Mouse (Mus musculus) limb, embryonic 13.5 days (tissue): ENCODE data around the gene Lhpp. TPM values are rescaled to one million over a fixed set of nuclear protein-coding genes. Genes with fewer than 3 reads are reported as not detected.

Experiments used
- ATAC-seq: fragments of 200-750 bp; cut with Nextera tagmentation; 2 replicates; pipeline ENCODE4 v1.8.0; 2017; ENCODE audit warnings: low read depth, moderate number of reproducible peaks, moderate TSS enrichment; ENCODE audit not compliant: low FRiP score
- H3K27ac ChIP-seq: fragments of 300-500 bp; sonication (generic); 2 replicates; pipeline ENCODE4 v1.5.1; 2015; ENCODE audit warnings: inconsistent platforms, mild to moderate bottlenecking, moderate library complexity
- H3K27me3 ChIP-seq: fragments of 300-500 bp; sonication (generic); 2 replicates; pipeline ENCODE4 v1.6.1; 2015; ENCODE audit warnings: mild to moderate bottlenecking, inconsistent platforms
- H3K36me3 ChIP-seq: fragments of 300-500 bp; sonication (generic); 2 replicates; pipeline ENCODE4 v1.6.1; 2015; ENCODE audit warnings: inconsistent platforms, mild to moderate bottlenecking, moderate library complexity
- H3K4me1 ChIP-seq: fragments of 300-500 bp; sonication (generic); 2 replicates; pipeline ENCODE4 v1.6.1; 2015; ENCODE audit warnings: inconsistent platforms
- H3K4me2 ChIP-seq: fragments of 300-500 bp; sonication (generic); replicated peaks from 2 replicates; pipeline ENCODE4 v1.6.1; 2015; ENCODE audit warnings: inconsistent platforms, mild to moderate bottlenecking, moderate library complexity
- H3K4me3 ChIP-seq: fragments of 300-500 bp; sonication (generic); 2 replicates; pipeline ENCODE4 v1.5.1; 2015; ENCODE audit warnings: moderate library complexity, mild to moderate bottlenecking, inconsistent platforms
- H3K9ac ChIP-seq: fragments of 300-500 bp; sonication (generic); 2 replicates; pipeline ENCODE4 v1.6.1; 2015; ENCODE audit warnings: mild to moderate bottlenecking, inconsistent platforms
- H3K9me3 ChIP-seq: fragments of 300-500 bp; sonication (generic); 2 replicates; pipeline ENCODE4 v1.6.1; 2016; ENCODE audit warnings: inconsistent platforms
- WGBS: fragments of 180-500 bp; shearing (Covaris S2); methylation state at CpG from one replicate; pipeline ENCODE4 v1.1.7; 2015; 5-methylcytosine and 5-hydroxymethylcytosine counted together
- polyA plus RNA-seq: library from polyadenylated mRNA; unstranded; fragments of >200 nt; fragmentation: Nextera tagmentation; extraction: Ambion mirVana; gene quantifications from 2 replicates; pipeline ENCODE4 v1.2.1, GENCODE M21; 2015

Lhpp gene
- polyA plus RNA-seq, 1 experiment from 2014 or later: 22.6 TPM

DNA sequence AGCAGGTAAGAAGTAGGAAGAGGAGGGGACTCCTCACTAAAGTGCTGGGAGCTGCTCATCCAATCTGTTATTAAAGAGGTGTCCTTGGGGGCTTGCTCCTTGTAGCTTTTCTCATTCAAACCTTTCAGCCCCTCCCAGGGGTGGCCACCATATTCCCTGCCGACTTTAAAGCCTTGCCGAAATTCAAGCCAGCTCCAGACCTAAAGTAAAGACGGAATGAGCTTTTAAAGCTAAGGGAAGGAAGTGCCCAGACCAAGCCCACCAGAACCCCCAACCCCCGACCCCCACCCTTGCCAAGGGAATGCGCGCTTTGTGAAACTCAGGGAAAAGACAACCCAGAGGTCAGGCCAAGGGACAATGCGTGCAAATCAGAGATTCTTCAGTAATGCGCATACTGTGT is 9.5 kb upstream of the Lhpp start:
- Histone ChIP-seq H3K9me3 (no peaks in the 10 kb centered on the region), H3K36me3 (no peaks in the 10 kb centered on the region), H3K4me3 (no peak overlapping the region), H3K27ac (no peak overlapping the region), H3K4me1 (peaks cover 36% of the 10 kb centered on the region), H3K9ac (no peak overlapping the region), H3K27me3 (peaks cover 83% of the 10 kb centered on the region), H3K4me2 (no peak overlapping the region)
- WGBS: 19% methylated on average over 8 of the region's 8 CpGs
- no peak for ATAC-seq

DNA sequence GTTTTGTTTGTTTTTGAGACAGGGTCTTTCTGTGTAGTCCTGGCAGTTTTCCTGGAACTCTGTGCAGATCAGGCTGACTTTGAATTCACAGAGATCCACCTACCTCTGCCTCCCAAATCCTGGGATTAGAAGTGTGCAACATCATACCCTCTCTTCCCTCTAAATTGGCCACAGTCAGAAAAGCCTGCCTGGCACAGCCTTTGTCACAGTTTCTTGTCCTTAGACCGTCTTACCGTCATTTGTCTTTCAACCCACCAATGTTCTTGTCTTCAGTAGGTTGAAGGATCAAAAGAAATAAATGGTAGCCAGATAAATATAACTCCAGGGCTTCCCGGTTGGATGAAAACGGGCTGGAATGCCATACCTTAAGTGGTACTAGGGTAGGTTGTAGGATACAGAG is 5.7 kb upstream of the Lhpp start:
- H3K27ac ChIP-seq: no peak overlapping the region
- H3K4me2 ChIP-seq: no peak overlapping the region
- H3K27me3 ChIP-seq: peaks cover 45% of the 10 kb centered on the region
- no peaks in the 10 kb centered on the region for H3K36me3 ChIP-seq
- peaks cover 13% of the 10 kb centered on the region for H3K4me1 ChIP-seq
- no peak overlapping the region for H3K9ac ChIP-seq
- no peak overlapping the region for H3K4me3 ChIP-seq
- no peaks in the 10 kb centered on the region for H3K9me3 ChIP-seq
- WGBS: 85% methylated on average over 4 of the region's 4 CpGs
- no peak for ATAC-seq

DNA sequence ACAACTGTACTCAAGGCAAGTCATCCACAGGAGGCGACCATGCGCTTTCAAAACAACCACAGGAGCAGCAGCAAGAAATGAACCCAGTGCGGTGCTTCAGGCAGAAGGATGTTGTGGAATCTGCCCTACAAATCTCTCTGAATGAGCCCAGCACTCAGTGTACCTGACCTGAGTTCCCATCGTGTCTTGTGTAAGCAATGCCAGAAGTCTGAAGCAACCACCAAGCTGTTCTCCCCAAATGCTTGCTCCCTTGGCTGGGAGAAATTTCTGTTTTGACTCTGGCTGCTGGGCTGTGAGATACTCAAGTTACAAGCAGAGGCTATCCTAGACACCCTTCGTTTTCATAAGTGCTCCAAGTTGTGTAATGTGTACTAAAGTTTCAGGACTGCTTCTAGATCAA is 4.7 kb upstream of the Lhpp start:
- Histone ChIP-seq H3K9me3 (no peaks in the 10 kb centered on the region), H3K9ac (no peak overlapping the region), H3K4me2 (no peak overlapping the region), H3K27ac (no peak overlapping the region), H3K4me1 (peaks cover 4% of the 10 kb centered on the region), H3K4me3 (no peak overlapping the region), H3K36me3 (no peaks in the 10 kb centered on the region), H3K27me3 (peaks cover 35% of the 10 kb centered on the region)
- 61% methylated on average over 5 of the region's 5 CpGs for WGBS
- no peak for ATAC-seq

DNA sequence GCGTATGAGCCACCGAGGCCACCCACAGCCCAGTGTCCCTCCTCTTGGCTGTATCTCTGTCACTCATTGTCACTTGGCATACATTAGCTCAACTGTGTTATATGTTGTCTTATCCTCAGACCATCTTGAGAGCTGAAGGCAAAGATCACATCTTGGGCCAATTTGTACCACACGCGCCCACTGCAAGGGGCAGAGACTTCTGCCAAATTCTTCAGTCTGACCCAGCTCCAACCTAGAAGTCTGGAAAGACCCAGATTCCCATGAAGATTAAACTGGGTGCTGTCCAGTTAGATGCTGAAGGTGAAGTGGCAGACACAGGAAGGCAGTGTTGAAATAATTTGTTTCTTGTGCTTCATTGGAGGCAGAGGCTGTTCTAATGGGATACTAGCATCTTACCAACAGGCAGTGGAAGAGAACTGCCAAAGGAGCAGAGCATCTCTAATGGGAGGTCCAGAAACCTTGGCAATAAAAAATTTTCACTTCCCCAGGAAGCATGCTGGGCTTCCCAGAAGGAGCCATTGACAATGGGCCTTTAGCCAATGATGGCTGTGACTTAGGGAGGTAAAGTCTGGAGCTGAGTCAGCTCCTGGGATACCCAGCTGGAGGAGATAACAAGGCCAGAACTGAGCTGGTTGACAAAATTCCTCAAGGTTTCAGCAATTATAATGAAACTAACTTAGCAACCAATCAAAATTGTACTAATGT is 2.0 kb upstream of the Lhpp start:
- no peak overlapping the region for H3K27ac ChIP-seq
- no peak overlapping the region for H3K9ac ChIP-seq
- 83% methylated on average over 4 of the region's 4 CpGs for WGBS
- no peaks in the 10 kb centered on the region for H3K9me3 ChIP-seq
- no peaks in the 10 kb centered on the region for H3K36me3 ChIP-seq
- no peak overlapping the region for H3K4me2 ChIP-seq
- H3K4me1 ChIP-seq: peaks cover 8% of the 10 kb centered on the region
- no peak for ATAC-seq
- H3K4me3 ChIP-seq: no peak overlapping the region
- H3K27me3 ChIP-seq: peaks cover 8% of the 10 kb centered on the region

DNA sequence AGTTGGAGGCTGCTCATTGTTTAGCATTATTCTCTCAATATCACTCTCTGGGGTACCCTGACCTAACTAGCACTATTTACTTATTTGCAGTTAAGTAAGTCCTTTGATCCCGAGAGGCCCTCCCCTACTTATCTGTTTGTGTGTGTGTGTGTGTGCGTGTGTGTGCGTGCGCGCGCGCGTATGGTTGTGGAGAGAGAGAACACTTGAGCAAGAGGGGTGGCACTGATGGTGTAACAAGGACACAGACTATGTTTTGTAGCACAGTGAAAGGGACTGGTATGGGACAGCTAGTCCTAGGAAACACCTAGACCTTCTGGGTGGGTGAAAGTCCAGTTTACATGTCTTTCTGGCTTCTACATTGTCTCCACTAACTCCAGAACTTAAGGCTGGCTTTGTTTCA is 1.1 kb downstream of the Lhpp start:
- Histone ChIP-seq H3K4me3 (no peak overlapping the region), H3K4me2 (no peak overlapping the region), H3K9ac (no peak overlapping the region), H3K27ac (no peak overlapping the region), H3K27me3 (no peaks in the 10 kb centered on the region), H3K36me3 (no peaks in the 10 kb centered on the region), H3K9me3 (no peaks in the 10 kb centered on the region), H3K4me1 (peaks cover 24% of the 10 kb centered on the region)
- ATAC-seq: no peak
- WGBS: 91% methylated on average over 8 of the region's 8 CpGs

DNA sequence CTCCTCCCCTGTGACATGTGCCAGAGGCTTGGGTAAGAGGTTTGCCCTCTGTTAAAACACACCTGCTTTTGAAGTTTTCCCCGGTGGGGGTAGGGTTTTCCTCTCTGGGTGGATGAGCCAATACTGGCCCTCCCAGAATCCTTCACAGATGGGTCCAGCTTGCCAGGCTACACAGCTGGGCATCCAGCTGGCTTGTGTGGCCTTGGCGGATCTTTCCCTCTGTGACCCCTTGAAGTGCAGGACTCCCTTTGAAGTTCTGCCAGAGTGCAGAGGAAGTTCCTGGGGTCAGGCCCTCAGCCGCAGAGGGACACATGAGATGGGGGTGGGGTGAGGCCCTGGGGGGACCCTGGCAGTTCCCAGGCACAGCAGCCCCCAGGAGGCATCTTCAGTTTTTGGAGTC is 4.9 kb downstream of the Lhpp start:
- Histone ChIP-seq H3K36me3 (no peaks in the 10 kb centered on the region), H3K9ac (no peak overlapping the region), H3K27me3 (no peaks in the 10 kb centered on the region), H3K4me2 (no peak overlapping the region), H3K27ac (no peak overlapping the region), H3K4me3 (no peak overlapping the region), H3K4me1 (peaks cover 25% of the 10 kb centered on the region), H3K9me3 (no peaks in the 10 kb centered on the region)
- WGBS: 7% methylated on average over 3 of the region's 3 CpGs
- ATAC-seq: no peak

DNA sequence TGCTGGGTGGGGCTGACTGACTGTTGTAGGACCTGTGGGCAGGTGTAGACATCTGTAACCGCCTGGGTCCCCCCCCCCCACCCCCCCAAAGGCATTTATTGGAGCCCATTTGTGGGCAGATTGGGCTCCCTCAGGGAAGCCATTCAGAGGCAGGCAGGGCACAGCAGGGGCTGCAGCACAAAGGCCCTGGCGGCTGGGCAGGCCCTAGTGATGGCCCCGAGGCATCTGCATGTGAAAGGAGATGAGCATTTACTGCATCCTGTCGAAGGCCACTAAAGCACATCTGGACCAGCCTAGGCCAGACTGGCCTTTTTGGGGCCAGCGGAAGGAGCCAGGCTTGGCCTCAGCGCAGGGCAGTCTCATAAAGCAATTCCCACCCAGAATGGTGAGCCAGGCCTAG is 6.0 kb downstream of the Lhpp start:
- H3K4me2 ChIP-seq: no peak overlapping the region
- no peak overlapping the region for H3K27ac ChIP-seq
- H3K9me3 ChIP-seq: no peaks in the 10 kb centered on the region
- no peaks in the 10 kb centered on the region for H3K36me3 ChIP-seq
- ATAC-seq: no peak
- 20% methylated on average over 6 of the region's 6 CpGs for WGBS
- H3K4me3 ChIP-seq: no peak overlapping the region
- H3K27me3 ChIP-seq: no peaks in the 10 kb centered on the region
- peaks cover 25% of the 10 kb centered on the region for H3K4me1 ChIP-seq
- H3K9ac ChIP-seq: no peak overlapping the region

DNA sequence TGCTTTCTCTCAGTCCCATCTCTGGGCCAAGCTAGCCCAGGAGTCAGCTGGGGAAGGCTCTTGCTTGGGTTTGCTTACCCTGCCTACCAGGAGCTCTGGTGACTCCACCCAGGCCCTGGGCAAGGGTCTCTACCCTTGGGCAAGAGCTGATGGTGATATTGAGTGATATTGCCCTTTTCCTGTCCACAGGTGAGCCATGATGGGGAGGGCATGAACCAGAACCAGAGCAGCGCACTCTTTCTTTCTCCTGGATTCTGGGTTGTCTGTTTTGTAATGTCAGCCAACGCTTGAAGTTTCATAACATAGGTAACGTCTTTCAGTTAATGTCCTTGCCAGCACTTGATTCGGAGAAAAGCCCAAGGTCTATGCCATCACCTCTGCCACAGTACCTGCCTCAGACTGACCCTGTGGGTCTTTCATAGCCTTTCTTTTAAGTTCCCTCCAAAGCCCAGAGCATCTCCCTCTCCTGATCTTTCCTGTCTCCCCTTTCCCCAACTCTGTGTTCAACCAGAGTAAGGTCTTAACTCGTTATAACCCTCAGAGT is 6.7 kb downstream of the Lhpp start:
- Histone ChIP-seq H3K27me3 (no peaks in the 10 kb centered on the region), H3K9me3 (no peaks in the 10 kb centered on the region), H3K4me1 (peaks cover 25% of the 10 kb centered on the region), H3K4me2 (no peak overlapping the region), H3K4me3 (no peak overlapping the region), H3K27ac (no peak overlapping the region), H3K36me3 (no peaks in the 10 kb centered on the region), H3K9ac (no peak overlapping the region)
- no peak for ATAC-seq
- 81% methylated on average over 5 of the region's 5 CpGs for WGBS

DNA sequence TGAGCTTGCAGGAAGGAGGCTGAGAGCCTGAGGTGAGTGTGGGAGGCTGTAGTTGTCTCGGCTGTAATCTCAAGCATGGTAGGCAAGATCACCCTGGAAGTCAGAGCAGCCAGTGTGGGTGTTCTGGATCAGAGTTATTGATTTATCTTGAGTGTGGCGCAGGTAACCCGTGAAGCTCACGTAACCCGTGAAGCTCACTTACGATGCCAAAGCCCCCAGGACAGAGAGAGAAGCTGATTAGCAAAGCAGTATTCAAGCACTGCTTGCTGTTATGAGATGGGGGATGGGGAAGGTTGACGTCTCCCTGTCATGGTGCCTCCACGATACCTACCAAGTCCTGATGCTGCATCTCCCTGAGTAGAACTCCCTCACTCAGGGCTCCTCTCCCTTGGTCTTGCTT is 9.1 kb downstream of the Lhpp start:
- Histone ChIP-seq H3K27me3 (no peaks in the 10 kb centered on the region), H3K4me1 (peaks cover 14% of the 10 kb centered on the region), H3K9me3 (no peaks in the 10 kb centered on the region), H3K9ac (no peak overlapping the region), H3K27ac (no peak overlapping the region), H3K4me3 (no peak overlapping the region), H3K36me3 (no peaks in the 10 kb centered on the region), H3K4me2 (no peak overlapping the region)
- no peak for ATAC-seq
- 93% methylated on average over 8 of the region's 8 CpGs for WGBS

DNA sequence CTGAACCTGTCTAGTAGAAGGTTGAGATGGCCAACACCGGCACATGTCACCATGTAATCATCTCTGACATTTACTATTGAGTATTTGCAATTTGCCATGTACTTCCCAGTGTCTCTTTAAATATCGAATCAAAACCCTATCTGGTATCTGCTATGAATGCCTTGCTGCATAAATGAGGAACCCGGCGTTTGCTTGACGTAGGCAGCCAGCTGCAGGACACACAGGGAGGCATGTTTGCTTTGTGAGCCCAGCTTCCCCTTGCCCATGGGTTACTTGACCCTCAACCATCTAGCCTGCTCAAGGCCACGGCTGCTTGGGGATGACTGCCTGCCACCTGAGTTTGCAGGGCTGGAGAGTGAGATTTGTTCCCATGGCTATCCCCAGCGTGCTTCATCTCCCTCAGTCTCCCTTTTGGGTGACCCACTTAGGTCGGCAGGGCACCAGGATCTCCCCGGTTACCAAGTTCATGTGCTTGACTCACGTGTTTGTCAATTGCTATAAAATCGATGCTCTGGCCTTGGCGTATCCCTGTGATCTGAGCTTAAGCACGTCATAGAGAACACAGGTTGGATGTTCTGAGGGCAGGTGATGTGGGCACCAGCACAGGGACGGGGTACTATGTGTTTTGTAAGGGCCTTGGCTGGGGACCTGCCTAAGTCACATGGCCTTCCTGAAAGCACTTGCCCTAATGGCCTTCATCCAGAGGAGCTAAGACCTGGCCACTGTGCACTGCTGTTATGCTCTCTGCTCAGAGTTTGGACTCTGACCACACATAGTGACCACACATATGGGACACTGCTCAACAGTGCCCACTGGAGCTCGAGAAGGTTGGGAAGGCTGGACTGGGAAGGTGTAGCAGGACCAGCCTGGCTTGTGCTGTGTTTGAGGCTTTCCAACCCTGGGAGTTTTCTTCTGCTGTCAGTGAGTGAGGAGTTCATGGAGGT is 9.8 kb downstream of the Lhpp start:
- Histone ChIP-seq H3K4me2 (no peak overlapping the region), H3K9ac (no peak overlapping the region), H3K27ac (no peak overlapping the region), H3K9me3 (no peaks in the 10 kb centered on the region), H3K4me3 (no peak overlapping the region), H3K4me1 (peaks cover 10% of the 10 kb centered on the region), H3K36me3 (no peaks in the 10 kb centered on the region), H3K27me3 (no peaks in the 10 kb centered on the region)
- 93% methylated on average over 15 of the region's 15 CpGs for WGBS
- no peak for ATAC-seq

DNA sequence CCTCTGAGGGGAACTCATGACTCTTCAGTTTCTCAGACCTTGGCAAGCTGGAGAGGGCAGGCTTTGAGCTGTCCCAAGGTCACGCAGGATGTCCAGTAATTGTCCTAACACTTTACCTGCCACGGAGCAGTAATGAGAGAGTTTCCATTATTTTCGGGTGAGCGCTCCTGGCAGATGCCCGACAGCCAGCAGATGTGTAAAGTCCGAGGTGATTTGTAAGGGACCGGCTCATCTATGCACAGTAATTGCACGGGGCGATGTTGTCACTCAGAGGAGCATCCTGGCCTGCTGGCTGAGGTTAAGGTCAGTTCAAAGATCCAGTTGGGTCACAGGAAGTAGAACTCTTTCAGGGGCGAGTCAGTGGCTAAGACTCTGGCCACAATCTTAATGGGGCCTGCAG is 13.7 kb downstream of the Lhpp start:
- Histone ChIP-seq H3K4me3 (no peak overlapping the region), H3K4me1 (no peaks in the 10 kb centered on the region), H3K27me3 (no peaks in the 10 kb centered on the region), H3K9me3 (no peaks in the 10 kb centered on the region), H3K9ac (no peak overlapping the region), H3K27ac (no peak overlapping the region), H3K4me2 (no peak overlapping the region), H3K36me3 (no peaks in the 10 kb centered on the region)
- ATAC-seq: no peak
- 79% methylated on average over 10 of the region's 10 CpGs for WGBS

DNA sequence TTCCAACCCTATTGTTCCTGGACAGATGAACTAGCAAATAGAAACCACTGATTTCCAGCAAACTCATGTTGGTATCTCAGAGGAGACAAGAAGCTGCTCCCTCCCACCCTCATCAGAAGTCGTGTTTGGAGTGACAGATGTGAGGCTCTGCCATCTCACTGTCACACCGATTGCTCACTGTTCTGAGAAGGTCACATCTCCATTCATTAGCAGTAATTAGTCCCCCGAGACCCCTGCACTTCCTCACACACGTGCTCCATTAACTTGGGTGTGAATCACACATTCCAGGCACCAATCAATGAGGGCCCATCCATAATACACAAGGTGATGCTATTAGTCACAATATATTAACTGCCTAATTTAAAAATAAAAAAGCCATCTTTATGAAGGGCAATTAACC is 15.7 kb downstream of the Lhpp start:
- Histone ChIP-seq H3K36me3 (no peaks in the 10 kb centered on the region), H3K9ac (no peak overlapping the region), H3K27ac (no peak overlapping the region), H3K9me3 (no peaks in the 10 kb centered on the region), H3K4me3 (no peak overlapping the region), H3K4me2 (no peak overlapping the region), H3K4me1 (no peaks in the 10 kb centered on the region), H3K27me3 (no peaks in the 10 kb centered on the region)
- no peak for ATAC-seq
- WGBS: 34% methylated on average over 4 of the region's 4 CpGs
